Comparison of ENCODE assay signal across 23 mouse cellular contexts in genomic region chr17:70886641-70887391, GRCm38 (mm10). TPM values are rescaled to one million over a fixed set of nuclear protein-coding genes. Genes with fewer than 3 reads are reported as not detected.
DNase-seq lines count a peak whose midpoint lies in the region; ATAC-seq and TF ChIP-seq lines count a peak whose summit lies in the region.
"Had no signal": no experiment of that assay in that cellular context is flagged by ENCODE, and none has a peak within 500 bp of the region (broad histone marks: within the 10 kb centered on the region; RNA-seq: fewer than 3 reads in every experiment).

No protein-coding gene starts in this region.

- no peaks in the 10 kb centered on the region for H3K9me3 ChIP-seq in lung, postnatal 0 days (ENCODE audit: low read length)
- H3K9me3 ChIP-seq in embryonic facial prominence, embryonic 10.5 days: no peaks in the 10 kb centered on the region
- H3K9me3 ChIP-seq: embryonic facial prominence, embryonic 15.5 days; heart, embryonic 13.5 days; limb, embryonic 12.5 days had no signal

- TF ChIP-seq EP300 in lung, postnatal 0 days (IDR thresholded peaks at IDR 0.05): no peak

- no peak overlapping the region for H3K4me2 ChIP-seq in lung, postnatal 0 days (replicated peaks; ENCODE audit: low read depth, low read length)
- H3K4me2 ChIP-seq: embryonic facial prominence, embryonic 15.5 days; heart, embryonic 13.5 days; limb, embryonic 12.5 days; liver, embryonic 11.5 days had no signal

- no peak overlapping the region for H3K9ac ChIP-seq in lung, postnatal 0 days (replicated peaks; ENCODE audit: low read depth)
- H3K9ac ChIP-seq: embryonic facial prominence, embryonic 15.5 days; heart, embryonic 13.5 days; limb, embryonic 12.5 days; liver, postnatal 0 days had no signal

- 77% methylated on average over 16 of the region's 16 CpGs for WGBS in lung, postnatal 0 days
- 58% methylated on average over 16 of the region's 16 CpGs for WGBS in spleen, adult 2 months
- 82% methylated on average over 16 of the region's 16 CpGs for WGBS in embryonic facial prominence, embryonic 10.5 days

- H3K4me1 ChIP-seq in lung, postnatal 0 days (ENCODE audit: insufficient read depth, low read depth, low read length): no peaks in the 10 kb centered on the region
- H3K4me1 ChIP-seq in spleen, adult 2 months (ENCODE audit: control insufficient read depth, insufficient read depth, insufficient read length): peaks cover 19% of the 10 kb centered on the region; the same call in 1 of the 2 replicates
- 0 out of 2 replicates have a peak, but pooled peaks cover 4% of the 10 kb centered on the region for H3K4me1 ChIP-seq in embryonic facial prominence, embryonic 10.5 days
- H3K4me1 ChIP-seq: heart, embryonic 13.5 days had no signal

- peak; percentile 22 for DNase-seq in lung, postnatal 36 days
- DNase-seq in lung, postnatal 0 days (ENCODE audit: low spot score): no peak
- DNase-seq in spleen, adult 2 months (ENCODE audit: low read depth in 1 of 2, low spot score in 2 of 2): peak; percentile 71 to 77
- no peak for DNase-seq in adipocyte (ENCODE audit: low spot score)
- no peak for DNase-seq in embryonic facial prominence, embryonic 10.5 days (ENCODE audit: low spot score)
- DNase-seq: adrenal gland, postnatal 10 days; cerebellum, adult 8-10 months; cerebellum, postnatal 36 days; gastrocnemius, postnatal 10 days; heart, postnatal 14 days; kidney, adult 8-10 months; kidney, postnatal 10 days; liver, postnatal 0 days had no signal

- TF ChIP-seq POLR2A in spleen, adult 2 months (IDR thresholded peaks at IDR 0.05; ENCODE audit: low read depth, low read length): no peak

- no peak for TF ChIP-seq CTCF in lung, postnatal 0 days (IDR thresholded peaks at IDR 0.05)
- no peak for TF ChIP-seq CTCF in spleen, adult 2 months (IDR thresholded peaks at IDR 0.05; ENCODE audit: extremely low read depth, insufficient read depth, insufficient read length, insufficient replicate concordance)

- H3K36me3 ChIP-seq in lung, postnatal 0 days (ENCODE audit: insufficient read depth, low read length): no peaks in the 10 kb centered on the region
- no peaks in the 10 kb centered on the region for H3K36me3 ChIP-seq in spleen, adult 2 months (ENCODE audit: control insufficient read depth, insufficient read depth, low read length)
- no peaks in the 10 kb centered on the region for H3K36me3 ChIP-seq in embryonic facial prominence, embryonic 10.5 days (replicated peaks)
- H3K36me3 ChIP-seq: embryonic facial prominence, embryonic 15.5 days; heart, embryonic 13.5 days; limb, embryonic 12.5 days had no signal

- no peak overlapping the region for H3K27ac ChIP-seq in lung, postnatal 0 days (ENCODE audit: low read length)
- peak overlapping the region; percentile 89 for H3K27ac ChIP-seq in spleen, adult 2 months (ENCODE audit: insufficient read depth, low read length)
- H3K27ac ChIP-seq in embryonic facial prominence, embryonic 10.5 days (replicated peaks): no peak overlapping the region
- H3K27ac ChIP-seq: embryonic facial prominence, embryonic 15.5 days; heart, embryonic 13.5 days; limb, embryonic 12.5 days; macrophage had no signal

- H3K4me3 ChIP-seq in lung, postnatal 0 days (ENCODE audit: low read depth, low read length): no peak overlapping the region
- H3K4me3 ChIP-seq in spleen, adult 2 months (ENCODE audit: extremely low read depth, insufficient read depth, insufficient read length): no peak overlapping the region
- H3K4me3 ChIP-seq in embryonic facial prominence, embryonic 10.5 days: no peak overlapping the region
- H3K4me3 ChIP-seq: embryonic facial prominence, embryonic 15.5 days; heart, embryonic 13.5 days; limb, embryonic 12.5 days had no signal

- no peak for ATAC-seq in lung, postnatal 0 days
- peak; percentile 80 for ATAC-seq in CD4-positive, CD25-positive, alpha-beta regulatory T cell, adult 4 months
- peak; percentile 77 for ATAC-seq in inflammation-experienced regulatory T-cells, adult 6 months
- no peak for ATAC-seq in frontal cortex, adult (ENCODE audit: low TSS enrichment)
- ATAC-seq: forebrain, embryonic 14.5 days; liver, postnatal 0 days; midbrain, embryonic 16.5 days had no signal

- no peaks in the 10 kb centered on the region for H3K27me3 ChIP-seq in lung, postnatal 0 days (replicated peaks; ENCODE audit: insufficient read depth, low read length)
- no peaks in the 10 kb centered on the region for H3K27me3 ChIP-seq in spleen, adult 2 months (ENCODE audit: control insufficient read depth, insufficient read depth, low read length)
- H3K27me3 ChIP-seq in embryonic facial prominence, embryonic 10.5 days (replicated peaks; ENCODE audit: low read depth, poor library complexity, severe bottlenecking): no peaks in the 10 kb centered on the region
- H3K27me3 ChIP-seq: embryonic facial prominence, embryonic 15.5 days; heart, embryonic 13.5 days; limb, embryonic 12.5 days had no signal

RNA-seq across cellular contexts. Expression of gene Tgif1, which starts 33.5 kb away (rescaled TPM):
- 45.2 and 46.8 TPM in 2 replicates for polyA plus RNA-seq in lung, postnatal 0 days (2015; fragmentation: Nextera tagmentation; extraction: Ambion mirVana)
- 10 to 100 TPM; 57.4 to 72.4 TPM for polyA plus RNA-seq in CD4-positive, CD25-positive, alpha-beta regulatory T cell, adult 4 months (2017; shearing (Covaris generic))
- polyA plus RNA-seq in inflammation-experienced regulatory T-cells, adult 6 months (2017; shearing (Covaris generic)): 10 to 100 TPM; 44.9 to 73.0 (median 47.1) TPM
- polyA plus RNA-seq in spleen, adult 2 months (2012; rRNA removed): 22.2 and 22.6 TPM in 2 replicates
- 110 and 112 TPM in 2 replicates for polyA plus RNA-seq in embryonic facial prominence, embryonic 10.5 days (2016; fragmentation: Nextera tagmentation; extraction: Ambion mirVana)

Comparison
In these comparisons a context has a peak if more than half of its experiments do, and no peak if none do; other contexts are left out.
1. DNase-seq: peak in lung, postnatal 36 days (single experiment) and spleen, adult 2 months (2 of 2); none in lung, postnatal 0 days (single experiment), adipocyte (single experiment) and embryonic facial prominence, embryonic 10.5 days (single experiment).
2. ATAC-seq: peak in CD4-positive, CD25-positive, alpha-beta regulatory T cell, adult 4 months (single experiment) and inflammation-experienced regulatory T-cells, adult 6 months (single experiment); none in lung, postnatal 0 days (single experiment) and frontal cortex, adult (single experiment).